Mouse (Mus musculus) limb, embryonic 15.5 days (tissue): ENCODE measurements around the gene Ddx20. TPM values are rescaled to one million over a fixed set of nuclear protein-coding genes. Genes with fewer than 3 reads are reported as not detected.
"Not testable (repeated sequence)": the region's sequence is repeated elsewhere in the genome, so short reads cannot be mapped to it uniquely, and the experiment has no call there.

Source experiments
- ATAC-seq: fragments of 200-750 bp; cut with Nextera tagmentation; 2 replicates; pipeline ENCODE4 v1.8.0; 2017; ENCODE audit warnings: low read depth, moderate TSS enrichment; ENCODE audit not compliant: insufficient number of reproducible peaks, low FRiP score, low TSS enrichment
- H3K27ac ChIP-seq: fragments of 300-500 bp; sonication (generic); 2 replicates; pipeline ENCODE4 v1.5.1; 2015; ENCODE audit warnings: moderate library complexity, mild to moderate bottlenecking, inconsistent platforms
- H3K27me3 ChIP-seq: fragments of 300-500 bp; sonication (generic); 2 replicates; pipeline ENCODE4 v1.6.1; 2015; ENCODE audit warnings: inconsistent platforms
- H3K36me3 ChIP-seq: fragments of 300-500 bp; sonication (generic); 2 replicates; pipeline ENCODE4 v1.6.1; 2015; ENCODE audit warnings: inconsistent platforms
- H3K4me1 ChIP-seq: fragments of 300-500 bp; sonication (generic); 2 replicates; pipeline ENCODE4 v1.6.1; 2015; ENCODE audit warnings: inconsistent platforms
- H3K4me2 ChIP-seq: fragments of 300-500 bp; sonication (generic); 2 replicates; pipeline ENCODE4 v1.6.1; 2015; ENCODE audit warnings: mild to moderate bottlenecking, inconsistent platforms
- H3K4me3 ChIP-seq: fragments of 300-500 bp; sonication (generic); 2 replicates; pipeline ENCODE4 v1.5.1; 2015; ENCODE audit warnings: mild to moderate bottlenecking, inconsistent platforms
- H3K9ac ChIP-seq: fragments of 300-500 bp; sonication (generic); 2 replicates; pipeline ENCODE4 v1.6.1; 2015; ENCODE audit warnings: inconsistent platforms
- H3K9me3 ChIP-seq: fragments of 300-500 bp; sonication (generic); 2 replicates; pipeline ENCODE4 v1.6.1; 2016; ENCODE audit warnings: inconsistent platforms
- WGBS: fragments of 180-500 bp; shearing (Covaris S2); methylation state at CpG from one replicate; pipeline ENCODE4 v1.1.7; 2015; 5-methylcytosine and 5-hydroxymethylcytosine counted together
- polyA plus RNA-seq: library from polyadenylated mRNA; unstranded; fragments of >200 nt; fragmentation: Nextera tagmentation; extraction: Ambion mirVana; gene quantifications from 2 replicates; pipeline ENCODE4 v1.2.1, GENCODE M21; 2015

The Ddx20 gene
- polyA plus RNA-seq, 1 experiment from 2014 or later = 31.4 TPM

DNA sequence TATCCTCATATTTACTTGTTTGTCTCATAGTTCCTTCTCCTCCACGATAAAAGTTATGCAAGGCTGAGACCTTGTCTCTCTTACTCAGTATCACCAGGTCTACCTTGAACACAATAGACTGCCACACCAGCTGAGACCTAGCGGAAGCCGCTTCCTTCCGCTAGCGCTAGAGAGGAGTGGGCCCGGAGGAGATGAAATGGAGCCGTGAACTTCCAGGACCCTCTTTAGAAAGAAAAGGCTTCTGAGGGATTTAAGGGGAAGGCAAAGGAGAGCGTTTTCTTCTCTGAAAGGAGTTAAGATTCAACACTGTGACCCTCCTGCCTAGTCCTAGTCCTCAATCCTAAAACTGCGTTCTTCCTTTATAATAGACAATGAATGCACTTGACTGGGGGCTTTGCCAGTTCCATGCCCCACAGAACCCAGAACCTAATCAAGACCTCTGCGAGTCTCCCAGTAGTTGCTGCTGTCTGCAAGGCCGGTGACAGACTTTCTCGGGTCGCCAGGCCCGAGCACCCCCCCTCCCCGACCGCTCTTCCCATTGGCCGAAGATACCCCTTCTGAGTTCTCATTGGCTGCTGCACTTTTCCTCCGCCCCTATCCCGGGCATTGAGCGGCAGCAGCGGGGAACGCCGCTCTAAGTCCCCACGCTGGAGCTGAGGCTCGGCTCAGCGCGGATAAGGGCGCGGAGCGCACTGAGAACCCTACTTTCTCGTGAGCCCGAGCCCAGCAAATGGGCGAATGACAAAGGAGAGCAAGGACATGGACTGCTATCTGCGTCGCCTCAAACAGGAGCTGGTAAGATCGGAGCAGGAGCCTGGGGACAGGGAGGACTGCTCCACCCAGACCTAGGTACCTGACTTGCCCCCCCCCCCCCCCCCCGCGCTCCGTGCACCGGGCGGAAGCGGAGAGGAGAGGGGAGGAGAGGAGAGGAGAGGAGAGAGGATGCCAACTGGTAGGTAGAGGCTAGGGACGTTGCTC is 16.9 kb upstream of the Ddx20 start, which contains the start of gene Inka2:
Gene Inka2 (plus strand): TSS at position 569 of the 978 bp plus-strand sequence.
- Histone ChIP-seq H3K4me2 (peak within 1 kb of the TSS; percentile 96), H3K27me3 (peaks cover 21% of the 10 kb centered on the region), H3K4me3 (peak within 1 kb of the TSS; percentile 58), H3K4me1 (peaks cover 26% of the 10 kb centered on the region), H3K9me3 (no peaks in the 10 kb centered on the region), H3K27ac (peak within 1 kb of the TSS; percentile 76), H3K9ac (peak within 1 kb of the TSS; percentile 37), H3K36me3 (no peaks in the 10 kb centered on the region)
- 4% methylated on average over 41 of the region's 43 CpGs for WGBS
- peak; percentile 91 for ATAC-seq

DNA sequence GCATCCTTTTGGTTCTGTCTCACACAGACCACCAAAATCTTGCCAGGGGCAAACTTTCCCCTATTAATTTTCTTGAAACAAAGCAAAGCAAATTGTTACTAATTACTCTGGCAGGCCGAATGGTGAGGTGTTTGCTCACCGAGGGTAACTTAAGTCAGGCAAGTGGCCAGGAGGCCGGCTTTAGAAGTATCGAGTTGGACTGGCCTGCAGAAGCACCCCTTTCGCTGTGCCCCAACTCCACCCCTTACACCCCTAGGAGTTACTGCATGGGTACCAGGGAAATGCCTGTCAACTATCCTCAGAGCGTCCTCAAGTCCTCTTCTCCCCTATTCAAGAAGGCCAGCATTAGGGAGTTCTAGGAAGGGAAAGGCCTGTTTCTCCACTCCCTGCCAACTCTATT is 16.2 kb upstream of the Ddx20 start:
- Histone ChIP-seq H3K9ac (no peak overlapping the region), H3K4me1 (peaks cover 26% of the 10 kb centered on the region), H3K4me2 (no peak overlapping the region), H3K36me3 (no peaks in the 10 kb centered on the region), H3K9me3 (no peaks in the 10 kb centered on the region), H3K27me3 (peaks cover 24% of the 10 kb centered on the region), H3K4me3 (no peak overlapping the region), H3K27ac (0 out of 2 replicates have a peak overlapping the region, but pooled peaks have one; percentile 24)
- 44% methylated on average over 6 of the region's 6 CpGs for WGBS
- ATAC-seq = no peak

DNA sequence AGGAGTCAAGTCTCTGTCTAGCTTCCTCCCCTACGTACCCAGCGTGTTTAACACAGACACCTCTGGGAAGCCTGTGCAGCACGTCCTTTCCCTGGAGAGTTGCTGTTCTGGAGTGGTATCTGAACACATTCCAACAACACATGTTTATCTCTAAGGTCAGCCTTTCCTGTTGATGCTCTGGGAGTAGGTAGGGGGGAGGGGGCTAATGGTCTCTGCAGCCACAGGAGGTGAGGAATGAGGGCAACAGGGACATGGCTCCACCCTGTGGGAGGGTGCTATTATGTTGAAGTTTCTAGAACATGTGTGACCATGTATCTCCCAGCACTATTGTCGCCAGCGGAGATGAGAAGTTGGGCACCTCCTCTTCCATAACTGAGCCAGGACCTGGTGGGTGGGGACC is 14.0 kb upstream of the Ddx20 start:
- peaks cover 25% of the 10 kb centered on the region for H3K27me3 ChIP-seq

DNA sequence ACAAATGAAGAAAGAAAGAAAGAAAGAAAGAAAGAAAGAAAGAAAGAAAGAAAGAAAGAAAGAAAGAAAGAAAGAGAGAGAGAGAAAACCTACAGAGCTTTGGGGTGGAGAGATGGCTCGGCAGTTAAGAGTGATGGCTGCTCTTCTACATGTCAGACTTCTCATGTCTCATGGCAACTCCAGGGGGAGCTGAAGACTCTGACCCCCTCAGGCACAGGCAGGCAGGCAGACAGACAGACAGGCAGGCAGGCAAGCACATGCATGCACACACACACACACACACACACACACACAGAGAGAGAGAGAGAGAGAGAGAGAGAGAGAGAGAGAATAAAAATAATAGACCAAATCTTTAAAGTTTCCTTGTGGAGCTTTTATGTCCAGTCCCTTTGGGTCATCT is 13.4 kb upstream of the Ddx20 start:
- ATAC-seq, H3K4me2 ChIP-seq, H3K9ac ChIP-seq, H3K9me3 ChIP-seq, H3K27ac ChIP-seq, H3K36me3 ChIP-seq, H3K4me3 ChIP-seq: not testable (repeated sequence)
- Histone ChIP-seq H3K4me1 (peaks cover 27% of the 10 kb centered on the region), H3K27me3 (peaks cover 25% of the 10 kb centered on the region)
- 47% methylated on average over 1 of the region's 1 CpGs for WGBS

More for the DNA sequence above, 14.0 kb upstream of the Ddx20 start:
- Histone ChIP-seq H3K27ac (no peak overlapping the region), H3K9me3 (no peaks in the 10 kb centered on the region), H3K36me3 (no peaks in the 10 kb centered on the region), H3K4me2 (no peak overlapping the region), H3K4me3 (no peak overlapping the region), H3K4me1 (peaks cover 23% of the 10 kb centered on the region), H3K9ac (no peak overlapping the region)
- 55% methylated on average over 5 of the region's 5 CpGs for WGBS
- ATAC-seq = no peak

DNA sequence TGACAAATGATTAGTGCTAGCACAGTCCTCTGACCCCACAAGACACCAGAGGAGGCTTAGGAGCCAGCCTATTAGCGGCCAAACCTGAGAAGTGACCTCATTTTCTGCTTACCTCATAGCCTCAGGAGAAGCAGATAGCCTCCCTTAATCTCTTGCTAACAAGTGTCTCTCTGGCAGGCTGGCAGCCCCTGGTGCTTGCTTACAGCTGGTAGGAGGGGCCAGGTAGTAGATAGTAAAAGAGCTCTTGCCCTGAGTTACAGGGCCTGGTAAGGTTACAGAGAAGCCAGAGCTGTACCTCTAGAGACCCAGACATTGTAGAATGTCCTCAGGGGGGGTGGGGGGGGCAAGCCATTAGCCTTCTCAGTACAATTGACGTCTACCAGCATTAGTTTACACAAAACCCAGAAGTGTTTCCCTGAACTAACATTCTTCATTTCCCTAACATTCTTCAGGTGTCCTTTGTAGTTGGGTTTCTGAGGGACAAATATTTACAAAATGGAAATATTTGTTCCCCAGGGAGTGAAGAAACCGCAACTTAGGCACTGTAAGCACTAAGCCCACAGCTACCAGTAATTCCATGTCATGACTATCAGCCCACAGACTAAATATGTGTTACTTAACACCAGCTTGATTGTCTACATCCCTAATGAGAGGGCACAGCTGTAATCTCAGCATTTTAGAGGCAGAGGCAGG is 12.0 kb upstream of the Ddx20 start:
- no peak overlapping the region for H3K27ac ChIP-seq
- no peaks in the 10 kb centered on the region for H3K9me3 ChIP-seq
- no peaks in the 10 kb centered on the region for H3K36me3 ChIP-seq
- no peak overlapping the region for H3K4me3 ChIP-seq
- H3K9ac ChIP-seq = no peak overlapping the region
- H3K27me3 ChIP-seq = peaks cover 32% of the 10 kb centered on the region
- 47% methylated on average over 3 of the region's 3 CpGs for WGBS
- peaks cover 18% of the 10 kb centered on the region for H3K4me1 ChIP-seq
- H3K4me2 ChIP-seq = no peak overlapping the region
- no peak for ATAC-seq

DNA sequence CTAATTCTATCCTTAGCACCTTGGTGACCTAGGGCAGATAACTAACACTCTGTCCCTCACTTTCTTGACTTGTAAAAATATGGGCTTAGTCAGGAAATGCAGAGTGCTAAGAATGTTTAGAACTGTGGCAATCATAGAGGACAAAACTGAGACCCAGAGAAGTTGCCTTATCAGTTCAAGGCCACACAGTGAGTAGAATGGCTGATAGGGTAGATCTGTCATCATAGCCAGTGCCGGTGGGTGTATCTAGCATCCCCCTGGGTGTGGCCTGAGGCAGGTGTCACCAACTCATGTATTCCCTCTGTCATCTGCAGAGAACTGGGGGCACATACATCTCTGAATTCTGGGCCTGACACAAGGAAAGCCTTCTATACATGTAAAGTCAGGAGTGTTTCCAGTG is 10.9 kb upstream of the Ddx20 start:
- H3K9me3 ChIP-seq = no peaks in the 10 kb centered on the region
- no peak overlapping the region for H3K4me2 ChIP-seq
- peaks cover 35% of the 10 kb centered on the region for H3K27me3 ChIP-seq
- H3K9ac ChIP-seq = no peak overlapping the region
- H3K27ac ChIP-seq = no peak overlapping the region
- H3K36me3 ChIP-seq = no peaks in the 10 kb centered on the region
- no peak for ATAC-seq
- H3K4me1 ChIP-seq = peaks cover 10% of the 10 kb centered on the region; the same call in 1 of the 2 replicates
- no peak overlapping the region for H3K4me3 ChIP-seq
- WGBS = 84% methylated on average over 1 of the region's 1 CpGs

DNA sequence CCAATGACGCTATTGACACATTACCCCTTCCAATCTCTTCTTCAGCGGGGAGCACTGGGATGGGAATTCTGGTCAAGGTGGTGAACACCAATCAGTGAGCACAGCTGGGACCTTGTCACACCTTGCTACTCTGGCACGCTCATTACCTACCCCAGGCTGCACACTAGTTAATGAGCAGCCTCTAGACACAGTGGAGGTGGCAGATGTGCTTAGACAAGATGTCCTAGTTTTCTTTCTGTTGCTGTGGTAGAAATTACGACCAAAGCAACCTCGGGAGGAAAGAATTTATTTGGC is 9.7 kb upstream of the Ddx20 start:
- Histone ChIP-seq H3K4me2 (no peak overlapping the region), H3K27me3 (peaks cover 37% of the 10 kb centered on the region), H3K4me1 (peaks cover 10% of the 10 kb centered on the region; the same call in 1 of the 2 replicates), H3K27ac (no peak overlapping the region), H3K4me3 (no peak overlapping the region), H3K9ac (no peak overlapping the region), H3K36me3 (no peaks in the 10 kb centered on the region), H3K9me3 (no peaks in the 10 kb centered on the region)
- ATAC-seq = no peak
- WGBS = 64% methylated on average over 5 of the region's 5 CpGs

DNA sequence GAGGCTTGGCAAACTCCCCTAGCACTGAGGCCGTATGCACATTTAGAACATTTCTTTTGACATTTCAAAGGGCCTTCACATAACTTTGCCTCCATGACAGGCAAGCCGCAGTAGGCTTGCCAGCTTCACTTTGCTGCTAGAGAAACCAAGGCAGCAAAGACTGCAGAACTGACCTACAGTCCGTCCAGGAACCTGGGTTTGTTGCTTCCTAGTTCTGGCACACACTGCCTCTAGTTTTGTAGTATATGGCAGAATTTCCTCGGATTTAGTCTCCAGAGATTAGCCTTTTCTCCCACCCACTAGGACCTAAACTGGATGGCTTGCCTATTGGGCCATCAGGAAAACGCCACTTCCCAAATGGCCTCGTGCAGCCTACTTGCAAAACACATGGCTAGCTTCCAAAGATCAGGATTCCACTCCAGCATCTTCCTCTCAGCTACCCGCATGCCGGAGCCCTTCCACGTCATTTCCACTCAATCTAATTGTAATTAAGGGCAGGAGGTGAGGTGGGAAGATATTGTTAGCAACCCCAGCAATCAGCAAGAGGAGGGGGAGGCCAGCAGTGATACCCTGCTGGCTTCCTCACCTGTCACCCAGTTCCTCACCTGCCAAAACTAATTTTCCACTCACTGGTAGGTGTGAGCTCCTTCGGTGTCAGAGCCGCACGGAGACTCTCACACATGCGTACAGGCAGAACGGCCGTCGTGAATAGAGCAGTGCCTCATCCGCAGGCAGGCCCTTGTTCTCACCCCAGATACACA is 9.2 kb upstream of the Ddx20 start:
- 70% methylated on average over 17 of the region's 17 CpGs for WGBS
- Histone ChIP-seq H3K9ac (no peak overlapping the region), H3K27me3 (peaks cover 37% of the 10 kb centered on the region), H3K4me1 (peaks cover 10% of the 10 kb centered on the region; the same call in 1 of the 2 replicates), H3K4me3 (no peak overlapping the region), H3K4me2 (no peak overlapping the region), H3K9me3 (no peaks in the 10 kb centered on the region), H3K27ac (no peak overlapping the region), H3K36me3 (no peaks in the 10 kb centered on the region)
- no peak for ATAC-seq

DNA sequence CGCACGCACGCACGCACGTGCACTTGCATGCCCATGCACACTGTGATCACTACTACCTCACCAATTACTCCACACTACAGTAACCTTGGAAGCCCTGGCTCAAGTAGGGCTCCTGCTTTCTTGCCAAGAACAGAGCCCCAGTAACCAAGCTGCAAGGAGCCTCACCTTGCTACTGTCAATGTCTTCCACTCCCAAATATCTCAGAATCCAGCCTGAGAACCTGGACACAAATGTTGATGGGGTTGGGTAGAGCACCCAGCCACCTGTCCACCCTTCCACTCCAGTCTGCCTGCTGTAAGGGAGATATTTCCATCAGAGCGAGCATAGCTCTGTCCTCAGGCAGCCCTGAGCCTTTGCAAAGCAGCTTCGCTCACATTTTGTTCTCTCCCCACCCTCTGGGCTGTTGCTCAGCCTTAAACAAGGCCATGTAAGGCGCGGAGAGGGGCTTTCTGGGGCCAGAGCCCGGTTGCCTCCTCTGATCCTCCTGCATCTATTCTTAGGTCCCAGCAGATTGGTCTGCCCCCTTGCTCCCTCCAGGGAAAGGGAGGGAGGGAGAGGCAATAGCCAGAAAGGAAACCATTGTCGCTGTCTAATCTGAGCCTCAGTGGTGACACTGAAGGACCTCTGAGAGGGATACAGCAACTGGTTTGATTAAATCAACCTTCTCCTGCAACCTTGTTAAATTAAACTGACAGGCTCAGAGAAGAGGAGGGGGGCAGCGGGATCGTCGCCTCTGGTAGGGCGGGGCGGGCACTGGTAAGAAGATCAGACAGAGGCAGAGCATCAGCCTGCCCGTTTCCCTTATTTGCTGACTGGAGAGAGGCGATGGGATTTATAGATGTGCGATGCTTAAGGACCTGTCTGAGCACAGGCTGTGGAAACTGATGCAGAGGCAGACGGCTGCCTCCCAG is 8.4 kb upstream of the Ddx20 start:
- no peak for ATAC-seq
- Histone ChIP-seq H3K27me3 (peaks cover 37% of the 10 kb centered on the region), H3K9me3 (no peaks in the 10 kb centered on the region), H3K36me3 (no peaks in the 10 kb centered on the region), H3K4me1 (peaks cover 10% of the 10 kb centered on the region; the same call in 1 of the 2 replicates), H3K27ac (peak overlapping the region; percentile 13; the same call in 1 of the 2 replicates), H3K9ac (peak overlapping the region; percentile 4; the same call in 1 of the 2 replicates), H3K4me2 (no peak overlapping the region), H3K4me3 (0 out of 2 replicates have a peak overlapping the region, but pooled peaks have one; percentile 4)
- WGBS = 32% methylated on average over 20 of the region's 20 CpGs

DNA sequence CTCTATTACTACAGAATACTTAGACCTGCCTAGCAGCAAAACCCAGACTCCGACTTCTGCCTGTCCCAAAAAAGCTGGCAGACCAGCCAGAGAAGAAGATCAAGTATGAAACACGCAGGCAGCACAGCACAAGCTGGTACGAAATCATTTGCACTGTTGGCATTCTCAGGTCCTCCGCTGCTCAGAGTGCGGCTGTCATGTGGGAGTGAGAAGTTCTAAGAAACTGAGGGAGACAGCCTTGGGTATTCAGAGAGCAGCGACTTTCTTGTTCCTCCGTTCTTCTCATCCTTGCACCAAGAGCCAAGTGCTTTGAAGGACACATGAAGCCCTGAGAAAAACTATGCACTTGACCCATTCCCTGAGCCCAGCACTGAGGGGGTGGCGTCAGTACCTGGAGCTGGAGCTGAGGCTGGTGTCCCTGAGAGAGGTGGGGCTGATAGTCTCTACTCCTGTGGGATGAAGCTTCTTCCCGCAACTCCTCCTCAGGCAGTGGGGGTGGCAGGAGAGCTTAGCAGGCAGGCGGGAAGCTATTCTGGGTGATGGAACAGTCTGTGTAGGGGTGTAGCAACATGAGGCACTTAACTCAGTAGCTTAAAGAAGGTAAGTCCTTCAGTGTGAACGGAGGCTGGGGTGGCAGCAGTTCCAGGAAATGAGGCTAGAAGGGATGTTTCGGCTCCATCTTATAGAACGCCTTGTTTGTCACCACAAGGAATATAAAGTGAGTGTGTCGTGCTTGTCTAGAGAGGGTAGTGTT is 6.1 kb upstream of the Ddx20 start:
- Histone ChIP-seq H3K4me2 (no peak overlapping the region), H3K9ac (no peak overlapping the region), H3K4me1 (peaks cover 10% of the 10 kb centered on the region; the same call in 1 of the 2 replicates), H3K36me3 (no peaks in the 10 kb centered on the region), H3K9me3 (no peaks in the 10 kb centered on the region), H3K27me3 (peaks cover 33% of the 10 kb centered on the region), H3K27ac (no peak overlapping the region), H3K4me3 (no peak overlapping the region)
- ATAC-seq = no peak
- 68% methylated on average over 14 of the region's 14 CpGs for WGBS
